Mouse (Mus musculus) liver, embryonic 14.5 days (tissue): ENCODE results near the gene Ppil6.

Experiments used
- CTCF ChIP-seq: IDR thresholded peaks from 2 replicates; pipeline ENCODE4 v1.5.1; 2016; ENCODE audit warnings: antibody characterized with exemption, low read depth, control low read depth
- EP300 ChIP-seq: IDR thresholded peaks from 2 replicates; pipeline ENCODE4 v1.6.1; 2016; ENCODE audit warnings: antibody characterized with exemption, low read depth

GRCm38 (mm10) chr10:41489708-41490517 lies at the start of gene Ppil6, which contains the start of gene Smpd2:
- 0 out of 2 replicates have a peak, but pooled peaks have one; percentile 8 for TF ChIP-seq CTCF
- TF ChIP-seq EP300 = no peak
